Mouse (Mus musculus): ENCODE measurements at regions not wholly inside any gene's neighbourhood (a gene's known extent, or its start where the extent isn't known, plus 50 kb on each side); places are given as distances from the start of the nearest gene placed in this dataset.

DNA sequence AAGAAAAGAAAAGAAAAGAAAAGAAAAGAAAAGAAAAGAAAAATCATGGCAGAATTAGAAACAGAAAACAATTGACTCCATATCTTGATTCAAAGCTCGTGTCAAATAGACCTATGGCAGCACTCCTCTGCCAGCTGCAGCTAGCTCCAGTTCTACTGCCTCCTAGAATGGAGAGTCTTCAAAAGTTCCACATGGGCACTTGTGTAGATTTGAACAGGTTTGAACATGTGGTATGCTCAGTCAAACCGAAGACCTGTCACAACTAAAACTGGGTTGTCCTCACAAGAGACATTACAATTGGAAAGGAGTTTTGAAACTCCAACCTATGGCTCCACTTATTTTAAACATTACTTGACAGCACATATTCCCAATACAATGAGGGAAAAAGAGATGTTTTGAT is 355.6 kb upstream of the Atp2b1 start:
- no peak for DNase-seq (ENCODE audit: low read depth, low spot score)

- no peak for DNase-seq (ENCODE audit: low read depth, low spot score)
These were observed 351.8 kb upstream of the Atp2b1 start for GRCm38 (mm10) chr10:98562297-98562912.

GRCm38 (mm10) chr10:98572782-98573536 is 341.2 kb upstream of the Atp2b1 start:
- no peak for DNase-seq (ENCODE audit: low read depth, low spot score)

DNA sequence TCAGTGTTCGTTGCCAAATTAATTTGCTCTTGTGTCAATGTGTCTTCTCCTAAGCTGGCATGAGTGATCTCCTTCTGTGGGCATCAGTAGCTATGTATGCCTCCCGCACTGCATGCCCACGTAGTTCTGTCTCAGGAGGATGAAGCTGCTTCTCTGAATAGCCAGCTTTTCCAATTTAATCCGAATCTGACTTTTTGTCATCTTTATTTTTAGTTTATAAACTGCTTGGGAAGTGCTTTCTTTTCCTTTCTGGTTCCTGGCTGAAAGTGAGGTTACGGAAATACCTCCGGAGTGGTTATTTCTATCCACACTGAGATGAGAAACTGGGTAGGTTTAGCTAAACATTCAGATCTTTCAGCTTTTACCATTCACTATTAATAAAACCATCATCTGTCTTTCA is 337.2 kb upstream of the Atp2b1 start:
- DNase-seq (ENCODE audit: low read depth, low spot score) = no peak

GRCm38 (mm10) chr10:98584776-98585175 is 329.4 kb upstream of the Atp2b1 start:
- no peak for DNase-seq (ENCODE audit: low read depth, low spot score)

DNA sequence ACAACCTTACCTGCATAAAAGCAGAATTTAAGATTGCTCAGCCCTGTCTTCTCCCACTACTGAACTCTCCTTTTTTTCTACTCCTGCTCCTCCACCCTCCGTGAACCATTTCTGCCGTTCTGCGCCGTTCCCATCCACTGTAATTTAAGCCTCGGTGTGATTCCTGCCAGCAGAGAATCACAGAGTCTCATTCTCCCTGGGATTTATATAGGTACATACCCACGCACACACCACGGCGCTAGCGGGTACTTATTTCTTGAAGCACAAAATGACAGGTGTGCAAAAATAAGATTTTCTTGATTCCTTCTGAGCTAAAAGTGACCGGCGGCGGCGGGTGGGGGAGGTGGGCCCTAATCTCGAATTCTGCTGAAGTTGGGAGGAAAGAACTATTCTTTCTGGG is 324.5 kb upstream of the Atp2b1 start:
- no peak for DNase-seq (ENCODE audit: low read depth, low spot score)

- no peak for DNase-seq (ENCODE audit: low read depth, low spot score)
These were observed 322.1 kb upstream of the Atp2b1 start for GRCm38 (mm10) chr10:98592154-98592553.

DNA sequence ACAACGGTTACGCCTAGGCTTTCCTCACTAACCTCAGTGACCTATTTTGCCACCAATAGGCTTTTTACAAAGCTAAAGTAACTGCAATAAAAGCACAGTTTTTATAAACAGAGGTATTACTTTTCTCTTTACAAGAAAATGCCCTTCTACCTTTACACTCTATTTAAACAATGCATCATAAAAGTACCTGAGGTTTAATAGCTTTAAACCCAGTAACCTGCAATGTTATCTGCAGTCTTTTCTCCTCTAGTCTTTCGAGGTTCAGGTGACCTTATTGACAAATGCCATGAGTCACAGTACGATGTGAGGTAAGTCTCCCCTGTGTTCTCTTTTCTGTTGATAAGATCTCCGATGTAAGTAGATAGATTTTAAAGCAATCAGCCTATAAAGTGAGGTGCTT is 320.3 kb upstream of the Atp2b1 start:
- no peak for DNase-seq (ENCODE audit: low read depth, low spot score)

GRCm38 (mm10) chr10:98608221-98608941 is 305.8 kb upstream of the Atp2b1 start:
- DNase-seq (ENCODE audit: low read depth, low spot score) = no peak

- DNase-seq (ENCODE audit: low read depth, low spot score) = no peak
These were observed 303.5 kb upstream of the Atp2b1 start for GRCm38 (mm10) chr10:98610708-98611107.

DNA sequence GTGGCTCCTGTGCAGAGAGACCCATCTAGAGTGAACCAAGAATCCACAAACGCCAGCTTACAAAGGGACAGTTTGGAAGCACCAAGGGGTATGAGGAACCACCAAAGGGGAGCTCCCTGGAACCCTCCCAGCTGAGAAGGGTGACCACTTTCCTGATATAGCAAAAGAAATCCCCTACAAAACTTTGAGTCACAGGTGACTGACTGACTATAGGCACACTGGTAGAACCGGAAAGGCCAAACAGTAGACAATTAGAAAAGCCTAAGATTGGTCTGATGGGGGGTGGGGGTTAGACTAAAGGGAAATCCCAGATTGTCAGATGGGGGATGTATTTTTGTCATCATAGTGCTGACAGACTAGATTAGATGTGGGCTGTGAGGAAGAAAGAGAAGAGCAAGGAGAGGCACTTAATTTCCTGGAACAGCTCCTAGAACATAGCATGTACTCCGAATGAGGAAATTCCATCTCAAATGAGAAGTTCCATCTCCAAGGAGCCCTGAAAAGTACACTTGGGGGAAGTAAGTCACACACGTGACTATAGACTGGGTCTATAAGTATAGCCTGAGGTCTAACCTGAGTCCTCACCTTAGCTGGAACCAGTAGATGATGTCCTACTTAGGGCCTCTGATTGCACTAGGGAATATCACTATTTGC is 302.4 kb upstream of the Atp2b1 start:
- no peak for DNase-seq (ENCODE audit: low read depth, low spot score)

DNA sequence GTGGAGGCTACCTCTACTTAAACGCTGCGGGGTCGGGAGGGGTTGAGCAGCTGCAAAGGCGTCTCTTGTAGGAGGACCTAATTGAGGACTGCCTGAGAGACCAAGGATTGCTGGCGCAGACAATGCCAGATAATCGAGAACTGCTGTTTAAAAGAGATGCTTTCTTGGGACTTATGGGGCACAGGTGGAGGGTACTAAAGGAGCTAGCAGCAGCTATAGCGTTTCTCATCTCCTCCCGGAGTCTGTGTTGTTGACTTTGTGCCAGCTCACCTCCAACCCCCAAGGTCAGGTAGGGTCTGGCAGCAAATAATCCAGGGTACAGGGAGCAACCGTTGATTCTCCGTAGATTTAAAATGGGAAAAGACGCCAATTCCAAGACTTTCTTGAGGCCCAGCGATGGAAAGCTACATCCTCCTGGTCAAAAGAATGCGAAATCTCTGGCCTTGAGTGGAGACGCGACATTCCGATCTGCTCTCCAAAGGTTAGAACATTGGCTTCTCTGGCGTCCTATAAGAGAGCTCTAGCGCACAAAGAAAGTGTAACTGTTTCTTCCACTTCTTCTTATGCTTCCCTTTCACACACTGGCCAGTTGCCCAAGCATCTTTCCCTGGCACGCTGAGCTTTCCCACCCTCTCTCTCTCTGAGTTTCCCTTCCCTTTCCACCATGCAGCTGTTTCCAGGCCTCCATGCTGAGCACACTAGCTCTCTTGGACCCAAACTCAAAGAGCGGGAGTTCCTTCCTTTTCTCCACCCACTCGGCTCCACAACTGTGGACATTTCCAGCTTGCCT is 295.3 kb upstream of the Atp2b1 start:
- DNase-seq (ENCODE audit: low read depth, low spot score) = no peak

GRCm38 (mm10) chr10:98624103-98624502 is 290.1 kb upstream of the Atp2b1 start:
- DNase-seq (ENCODE audit: low read depth, low spot score) = no peak

DNA sequence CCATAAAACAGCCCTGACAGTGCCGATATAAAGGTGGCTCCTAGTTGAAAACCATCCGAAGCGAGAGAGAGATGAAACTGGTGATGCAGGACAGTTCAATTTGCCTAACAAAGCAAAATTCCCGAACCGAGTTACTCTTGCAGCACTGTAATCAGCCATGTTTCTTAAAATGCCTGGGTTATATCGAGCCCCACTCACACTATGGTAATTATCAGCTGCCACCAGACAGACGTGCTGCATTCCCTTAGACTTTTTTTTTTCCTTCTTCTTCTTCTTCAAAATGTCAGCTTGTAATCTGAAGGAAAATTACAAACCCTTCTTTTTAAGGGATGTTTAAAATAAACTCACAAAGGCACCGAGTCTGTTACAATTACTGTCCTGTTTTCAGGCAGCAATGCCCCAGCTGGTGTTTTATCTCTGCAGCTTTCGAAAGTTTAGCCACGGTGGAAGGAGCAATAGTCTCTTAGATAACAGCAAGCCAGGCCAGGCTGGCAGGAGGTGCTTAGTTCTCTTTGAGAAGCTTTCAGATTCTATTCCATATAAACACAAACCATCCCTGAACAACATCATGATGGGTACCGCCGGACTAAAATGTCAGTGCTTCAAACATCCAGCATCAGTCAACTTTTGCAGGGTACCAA is 289.4 kb upstream of the Atp2b1 start:
- DNase-seq (ENCODE audit: low read depth, low spot score) = no peak

DNA sequence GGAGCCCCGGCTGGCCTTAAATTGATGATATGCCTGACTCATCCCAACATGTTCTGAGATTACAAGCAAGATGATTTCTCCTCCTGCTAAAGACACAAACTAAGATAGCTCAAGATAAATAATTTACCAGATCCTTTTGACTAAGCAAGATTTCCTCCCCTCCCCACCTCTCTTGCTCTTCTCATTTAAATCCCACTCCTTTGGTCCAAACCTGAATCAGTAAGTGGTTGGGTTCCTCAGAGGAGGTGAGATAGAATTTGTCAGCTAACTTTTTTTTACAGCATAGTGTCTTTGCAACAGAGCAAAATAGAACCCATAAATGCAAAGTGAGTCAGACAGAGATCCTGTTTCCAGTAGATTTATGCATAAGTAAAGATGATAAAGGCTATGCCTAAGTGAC is 286.0 kb upstream of the Atp2b1 start:
- no peak for DNase-seq (ENCODE audit: low read depth, low spot score)

- no peak for DNase-seq (ENCODE audit: low read depth, low spot score)
These were observed 285.0 kb upstream of the Atp2b1 start for GRCm38 (mm10) chr10:98629248-98629647.

GRCm38 (mm10) chr10:98637759-98638611 is 276.2 kb upstream of the Atp2b1 start:
- no peak for DNase-seq (ENCODE audit: low read depth, low spot score)

DNA sequence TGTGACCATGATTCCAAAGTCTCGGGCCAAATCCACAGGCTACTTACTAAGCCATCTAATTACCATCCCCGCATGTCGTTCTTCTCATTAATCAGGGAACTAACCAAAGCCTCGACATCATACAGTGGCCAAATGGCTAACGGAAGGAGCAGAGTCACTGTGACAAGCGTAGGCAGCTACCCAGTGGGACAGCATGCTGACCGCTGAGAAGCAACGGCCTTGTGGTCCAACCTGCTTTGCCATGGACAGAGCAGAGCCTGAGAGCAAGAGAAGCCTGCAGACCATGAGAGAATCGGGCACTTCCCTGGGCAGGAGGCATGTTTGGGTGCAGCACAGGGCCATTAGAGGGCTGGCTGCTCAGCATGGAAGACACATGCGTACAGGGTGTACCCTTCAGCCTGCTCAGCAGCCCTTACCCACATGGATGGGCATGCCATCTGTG is 268.5 kb upstream of the Atp2b1 start:
- no peak for DNase-seq (ENCODE audit: low read depth, low spot score)

- no peak for DNase-seq (ENCODE audit: low read depth, low spot score)
These were observed 267.8 kb upstream of the Atp2b1 start for GRCm38 (mm10) chr10:98646311-98646999.
